Mouse (Mus musculus) adrenal gland, adult (tissue): ENCODE results near the gene Gm13178.

Source experiments
- DNase-seq, 2 experiments: peaks; one replicate each; pipeline ENCODE4 v3.0.0; 2022 to 2023; ENCODE audit warnings: low spot score in 1 of 2; ENCODE audit not compliant: inconsistent age in 2 of 2

The Gm13178 gene

DNA sequence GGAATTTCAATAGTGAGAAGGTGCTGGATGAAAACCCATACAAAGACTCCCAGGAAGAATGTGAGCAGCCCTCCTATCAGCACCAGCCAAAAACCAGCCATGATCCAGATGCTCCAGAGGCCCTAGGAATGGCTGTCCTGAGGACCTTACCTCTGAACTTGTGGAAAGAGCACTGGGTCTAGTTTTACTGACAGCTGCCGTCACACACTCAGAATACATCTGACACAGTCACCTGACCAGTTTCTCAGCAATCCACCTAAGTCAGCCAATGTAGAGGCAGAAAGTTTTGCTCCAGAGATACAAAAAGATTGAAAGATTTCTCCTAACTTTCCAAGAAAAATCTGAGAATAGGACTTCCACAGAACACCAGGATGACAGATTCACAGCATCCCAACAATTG is at the start of gene Gm13178:
Gene Gm13178, minus strand, starts transcription at position 101 of the 400 bp plus-strand sequence.
- no peak for DNase-seq

DNA sequence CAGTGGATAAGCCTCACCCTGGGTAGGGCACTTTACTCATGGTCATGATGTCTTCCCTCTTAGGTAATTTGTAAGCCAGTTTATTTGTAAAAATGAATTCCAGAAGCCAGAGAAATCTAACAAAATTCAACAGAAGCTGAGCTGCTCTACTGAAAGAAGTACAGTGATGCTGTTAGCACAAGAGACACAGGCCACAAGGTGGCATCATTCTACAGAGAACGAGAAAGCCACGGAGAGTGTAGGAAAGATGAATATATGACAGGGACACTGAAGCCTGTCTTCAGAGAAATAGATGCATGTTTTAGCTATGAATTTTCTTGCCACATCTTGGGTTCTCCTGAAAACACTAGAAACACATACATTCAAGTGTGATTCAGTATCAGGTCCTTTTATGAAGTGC is 44.5 kb upstream of the Gm13178 start:
- peak; percentile 5 to 69 for DNase-seq

DNA sequence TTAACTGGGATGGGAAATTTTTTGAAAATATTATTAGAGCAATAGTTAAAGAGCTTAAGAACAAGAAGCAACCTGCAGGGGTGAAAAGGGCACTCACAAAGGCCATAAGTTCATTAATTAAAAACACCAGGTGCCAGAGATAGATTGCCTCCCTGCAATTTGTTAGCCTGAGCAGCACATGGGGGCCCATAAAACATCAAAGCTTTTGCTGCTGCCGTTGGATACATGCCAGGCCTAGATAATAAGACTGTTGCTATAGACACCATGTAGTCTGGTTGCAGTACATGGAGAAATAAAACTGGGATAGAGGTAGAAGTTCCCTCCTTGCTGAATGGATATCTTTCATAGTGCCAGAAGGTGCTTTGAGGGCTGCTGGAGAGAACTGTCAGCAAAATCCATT is 27.9 kb upstream of the Gm13178 start:
- DNase-seq: no peak

DNA sequence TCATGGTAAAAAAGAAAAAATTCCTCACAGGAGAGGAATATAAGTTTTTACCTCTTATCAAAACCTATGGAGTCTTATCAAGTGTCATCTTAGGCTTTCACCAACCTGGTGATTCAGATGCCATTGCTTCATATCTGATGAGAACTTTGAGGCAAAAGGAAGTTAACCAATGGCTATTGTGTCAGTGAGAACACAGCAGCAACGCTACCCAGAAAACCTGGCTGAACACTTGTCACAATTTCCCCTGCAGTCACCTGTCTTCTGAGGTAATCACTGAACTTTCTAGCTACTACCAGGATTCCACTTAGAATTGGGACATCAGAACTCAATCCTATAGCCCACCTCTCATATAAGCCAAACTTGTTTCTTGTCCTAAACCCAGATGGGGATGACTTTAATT is 1.5 kb downstream of the Gm13178 start:
- DNase-seq: no peak

- DNase-seq: no peak
Observed at GRCm38 (mm10) chr4:144718288-144718687, 2.9 kb downstream of the Gm13178 start.

GRCm38 (mm10) chr4:144686268-144686667 is 34.9 kb downstream of the Gm13178 start, which contains the start of gene Gm436:
Gm436 (minus strand) TSS chr4:144686368.
- no peak for DNase-seq
